Mouse (Mus musculus) midbrain, embryonic 16.5 days (tissue): Measurements from ENCODE around the gene Reps1. TPM values are rescaled to one million over a fixed set of nuclear protein-coding genes. Genes with fewer than 3 reads are reported as not detected.
A peak's percentile ranks its signal among the peaks of the same experiment; 100 is the strongest.
"Not testable (repeated sequence)": the region's sequence is repeated elsewhere in the genome, so short reads cannot be mapped to it uniquely, and the experiment has no call there.

ENCODE experiments used
- ATAC-seq: fragments of 200-750 bp; cut with Nextera tagmentation; 2 replicates; pipeline ENCODE4 v1.8.0; 2017; ENCODE audit warnings: moderate TSS enrichment
- H3K27ac ChIP-seq: fragments of 300-500 bp; sonication (generic); 2 replicates; pipeline ENCODE4 v1.5.1; 2014; ENCODE audit warnings: mild to moderate bottlenecking, low read length, mixed read lengths
- H3K27me3 ChIP-seq: fragments of 300-500 bp; sonication (generic); 2 replicates; pipeline ENCODE4 v1.6.1; 2014; ENCODE audit warnings: low read depth, low read length, mixed read lengths; ENCODE audit not compliant: control insufficient read depth, insufficient read depth
- H3K36me3 ChIP-seq: fragments of 300-500 bp; sonication (generic); 2 replicates; pipeline ENCODE4 v1.6.1; 2014; ENCODE audit warnings: mild to moderate bottlenecking, low read length, moderate library complexity, mixed read lengths; ENCODE audit not compliant: control insufficient read depth, insufficient read depth
- H3K4me1 ChIP-seq: fragments of 300-500 bp; sonication (generic); 2 replicates; pipeline ENCODE4 v1.6.1; 2014; ENCODE audit warnings: mild to moderate bottlenecking, low read length, mixed read lengths; ENCODE audit not compliant: control insufficient read depth, insufficient read depth
- H3K4me2 ChIP-seq: fragments of 300-500 bp; sonication (generic); 2 replicates; pipeline ENCODE4 v1.6.1; 2014; ENCODE audit warnings: mild to moderate bottlenecking, low read length, mixed read lengths
- H3K4me3 ChIP-seq: fragments of 300-500 bp; sonication (generic); 2 replicates; pipeline ENCODE4 v1.5.1; 2014; ENCODE audit warnings: low read depth, mild to moderate bottlenecking, low read length, moderate library complexity, mixed read lengths
- H3K9ac ChIP-seq: fragments of 300-500 bp; sonication (generic); 2 replicates; pipeline ENCODE4 v1.6.1; 2014; ENCODE audit warnings: low read depth, low read length, mixed read lengths
- H3K9me3 ChIP-seq: fragments of 300-500 bp; sonication (generic); replicated peaks from 2 replicates; pipeline ENCODE4 v1.6.1; 2014; ENCODE audit warnings: mild to moderate bottlenecking, low read length, mixed read lengths; ENCODE audit not compliant: control insufficient read depth, poor library complexity, severe bottlenecking
- WGBS: fragments of 180-500 bp; shearing (Covaris S2); extraction: QIAGEN DNeasy Blood & Tissue Kit; methylation state at CpG from one replicate; pipeline ENCODE4 v1.1.7; 2014; 5-methylcytosine and 5-hydroxymethylcytosine counted together
- polyA plus RNA-seq: library from polyadenylated mRNA; unstranded; fragments of >200 nt; fragmentation: Nextera tagmentation; extraction: Ambion mirVana; gene quantifications from 2 replicates; pipeline ENCODE4 v1.2.1, GENCODE M21; 2015

Gene Reps1
- polyA plus RNA-seq, 1 experiment from 2014 or later, result 16.1 TPM

DNA sequence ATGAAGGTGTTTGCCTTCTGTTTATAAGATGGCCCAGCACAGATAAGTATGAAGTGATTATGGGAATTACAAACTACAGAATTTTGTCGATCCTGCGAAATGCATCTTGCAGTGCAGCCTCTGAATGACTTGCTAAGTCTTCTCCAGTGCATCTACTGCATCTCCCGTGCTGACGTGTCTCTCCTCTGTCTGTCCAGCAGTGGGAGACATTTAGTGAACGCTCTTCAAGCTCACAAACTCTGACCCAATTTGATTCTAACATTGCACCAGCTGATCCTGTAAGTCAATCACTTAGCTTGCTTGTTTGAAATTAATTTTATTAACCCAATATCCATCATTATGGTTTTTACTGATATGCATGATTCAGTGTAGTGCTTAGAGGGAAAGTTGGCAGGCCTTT is 51.8 kb downstream of the Reps1 start:
- H3K4me2 ChIP-seq, result no peak overlapping the region
- no peak overlapping the region for H3K27ac ChIP-seq
- ATAC-seq, result no peak
- H3K4me1 ChIP-seq, result no peaks in the 10 kb centered on the region
- no peak overlapping the region for H3K9ac ChIP-seq
- peaks cover 6% of the 10 kb centered on the region; the same call in 1 of the 2 replicates for H3K36me3 ChIP-seq
- WGBS, result 75% methylated on average over 5 of the region's 5 CpGs
- no peaks in the 10 kb centered on the region for H3K27me3 ChIP-seq
- H3K9me3 ChIP-seq, result no peaks in the 10 kb centered on the region
- H3K4me3 ChIP-seq, result no peak overlapping the region

DNA sequence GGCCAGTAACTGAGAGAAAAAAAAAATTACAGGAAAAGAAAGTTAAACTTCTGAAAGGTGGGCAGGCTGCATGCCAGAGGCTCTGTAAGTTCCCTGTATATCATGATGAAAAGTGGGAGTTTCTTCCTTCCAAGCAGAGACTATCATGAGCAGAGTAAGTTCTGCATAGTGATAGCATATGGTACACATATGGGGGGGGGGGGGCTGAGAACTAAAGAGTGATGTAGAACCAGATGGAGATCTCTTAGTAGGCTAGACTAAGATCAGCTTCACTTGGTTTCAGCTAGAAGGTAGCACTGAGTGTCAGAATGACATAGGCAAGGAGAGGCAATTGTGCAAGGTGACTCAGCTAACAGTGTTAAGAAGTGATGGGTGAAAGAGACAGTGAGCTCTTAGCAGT is 55.3 kb downstream of the Reps1 start:
- Histone ChIP-seq H3K27me3 (no peaks in the 10 kb centered on the region), H3K4me1 (no peaks in the 10 kb centered on the region), H3K27ac (no peak overlapping the region), H3K4me3 (no peak overlapping the region), H3K4me2 (no peak overlapping the region), H3K9ac (no peak overlapping the region), H3K36me3 (peaks cover 6% of the 10 kb centered on the region; the same call in 1 of the 2 replicates), H3K9me3 (no peaks in the 10 kb centered on the region)
- ATAC-seq, result no peak

DNA sequence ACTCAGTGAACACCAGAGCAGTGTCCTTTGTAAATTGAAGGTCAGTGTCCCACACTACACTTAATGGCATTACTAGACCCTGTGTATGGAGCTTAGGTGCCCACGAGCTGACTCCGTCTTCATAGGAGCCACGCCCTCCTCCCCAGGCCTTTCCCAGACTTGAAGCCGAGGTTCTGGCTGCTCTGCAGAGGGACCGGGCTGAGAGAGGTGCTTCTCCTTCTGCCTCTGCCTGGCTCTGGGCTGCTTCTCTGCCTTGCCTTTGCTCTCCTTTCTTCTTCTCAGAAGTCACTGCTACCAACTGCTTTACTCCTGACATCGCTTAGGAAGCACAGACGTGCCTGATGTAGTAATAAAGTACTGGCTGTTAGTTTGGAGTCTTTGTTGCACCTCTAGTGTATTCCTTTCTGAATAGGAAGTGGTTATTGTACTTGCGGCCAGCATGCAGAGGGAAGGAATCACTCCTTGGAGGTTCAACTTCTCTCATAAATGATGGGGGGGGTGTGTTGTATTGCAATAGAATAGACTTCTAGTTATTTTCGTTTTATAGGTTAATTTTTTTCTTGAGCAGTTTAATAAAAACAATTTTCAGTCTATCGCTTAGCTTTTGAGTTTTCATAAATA is 57.9 kb downstream of the Reps1 start:
- peaks cover 14% of the 10 kb centered on the region; the same call in 1 of the 2 replicates for H3K36me3 ChIP-seq
- H3K4me3 ChIP-seq, result no peak overlapping the region
- H3K9ac ChIP-seq, result no peak overlapping the region
- no peak overlapping the region for H3K27ac ChIP-seq
- no peak overlapping the region for H3K4me2 ChIP-seq
- H3K4me1 ChIP-seq, result no peaks in the 10 kb centered on the region
- WGBS, result 82% methylated on average over 10 of the region's 10 CpGs
- ATAC-seq, result no peak
- no peaks in the 10 kb centered on the region for H3K9me3 ChIP-seq
- no peaks in the 10 kb centered on the region for H3K27me3 ChIP-seq

- Histone ChIP-seq H3K27ac (no peak overlapping the region), H3K36me3 (peaks cover 45% of the 10 kb centered on the region)
- ATAC-seq, result no peak
Measured at GRCm38 (mm10) chr10:18118336-18118735, 62.7 kb downstream of the Reps1 start.

GRCm38 (mm10) chr10:18130276-18130675 is 74.6 kb downstream of the Reps1 start:
- ATAC-seq, result no peak
- no peak overlapping the region for H3K4me3 ChIP-seq
- H3K4me2 ChIP-seq, result no peak overlapping the region
- WGBS, result 97% methylated on average over 5 of the region's 5 CpGs
- peaks cover 9% of the 10 kb centered on the region for H3K36me3 ChIP-seq
- no peak overlapping the region for H3K27ac ChIP-seq
- H3K4me1 ChIP-seq, result no peaks in the 10 kb centered on the region
- H3K9me3 ChIP-seq, result no peaks in the 10 kb centered on the region
- no peaks in the 10 kb centered on the region for H3K27me3 ChIP-seq
- no peak overlapping the region for H3K9ac ChIP-seq

More at GRCm38 (mm10) chr10:18118336-18118735, 62.7 kb downstream of the Reps1 start:
- Histone ChIP-seq H3K9me3 (no peaks in the 10 kb centered on the region), H3K4me1 (no peaks in the 10 kb centered on the region), H3K9ac (no peak overlapping the region), H3K4me2 (no peak overlapping the region), H3K4me3 (no peak overlapping the region), H3K27me3 (no peaks in the 10 kb centered on the region)
- 94% methylated on average over 8 of the region's 8 CpGs for WGBS

DNA sequence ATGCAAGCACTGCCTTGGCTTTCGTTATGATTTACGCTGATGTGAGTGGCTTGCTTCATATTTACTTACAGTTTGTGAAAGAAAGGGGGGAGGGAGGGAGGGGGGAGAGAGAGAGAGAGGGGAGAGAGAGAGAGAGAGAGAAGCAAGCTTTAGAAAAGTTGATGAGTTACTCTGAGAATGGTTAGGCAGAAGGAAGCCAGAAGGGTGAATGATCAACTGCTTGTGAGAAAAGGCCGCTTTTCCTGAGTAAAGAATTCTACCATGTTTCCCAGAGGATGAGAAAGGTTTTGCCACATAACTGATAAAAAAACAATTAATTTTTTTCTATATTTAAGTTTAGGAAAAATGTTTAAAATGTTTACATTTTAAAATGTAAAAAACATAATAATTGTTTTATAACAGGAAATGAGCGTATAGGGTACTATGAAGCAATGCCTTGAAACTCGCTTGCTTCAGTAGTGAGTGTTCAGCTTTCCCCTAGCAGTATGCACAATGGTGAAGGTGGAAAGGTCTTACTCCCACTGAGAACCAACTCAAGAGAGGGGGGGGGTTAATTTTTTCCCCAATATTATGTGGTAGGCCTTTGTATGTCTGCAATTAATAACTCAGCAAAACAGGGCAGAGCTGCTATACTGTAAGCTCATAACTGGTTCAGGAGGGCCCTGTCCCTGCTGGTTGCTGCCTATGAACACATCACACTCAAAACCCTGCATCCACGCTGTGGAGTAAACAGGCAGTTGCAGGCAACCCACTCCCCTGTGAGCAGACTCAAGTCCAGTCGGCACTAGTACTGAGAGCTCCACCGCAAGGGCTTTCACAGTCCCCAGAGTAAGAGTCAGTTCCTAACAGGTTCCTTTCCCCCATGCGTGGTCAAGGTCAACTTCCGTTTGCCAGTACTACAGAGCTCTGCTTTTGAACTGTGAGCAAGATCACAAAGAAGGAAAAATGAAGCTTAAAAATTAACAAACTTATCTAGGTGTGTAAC is 76.3 kb downstream of the Reps1 start:
- Histone ChIP-seq H3K9me3 (no peaks in the 10 kb centered on the region), H3K36me3 (peaks cover 3% of the 10 kb centered on the region), H3K27me3 (no peaks in the 10 kb centered on the region), H3K4me3 (no peak overlapping the region), H3K9ac (no peak overlapping the region), H3K27ac (no peak overlapping the region), H3K4me1 (no peaks in the 10 kb centered on the region), H3K4me2 (no peak overlapping the region)
- ATAC-seq, result no peak
- 89% methylated on average over 10 of the region's 10 CpGs for WGBS

GRCm38 (mm10) chr10:18138853-18139503 is 83.3 kb downstream of the Reps1 start:
- not testable (repeated sequence) for H3K9me3 ChIP-seq, H3K27me3 ChIP-seq, H3K27ac ChIP-seq, H3K4me1 ChIP-seq, H3K9ac ChIP-seq, H3K4me2 ChIP-seq, H3K36me3 ChIP-seq
- H3K4me3 ChIP-seq, result peak overlapping the region; percentile 15
- ATAC-seq, result peak; percentile 68; the same call in 1 of the 2 replicates
- WGBS, result 61% methylated on average over 13 of the region's 26 CpGs

DNA sequence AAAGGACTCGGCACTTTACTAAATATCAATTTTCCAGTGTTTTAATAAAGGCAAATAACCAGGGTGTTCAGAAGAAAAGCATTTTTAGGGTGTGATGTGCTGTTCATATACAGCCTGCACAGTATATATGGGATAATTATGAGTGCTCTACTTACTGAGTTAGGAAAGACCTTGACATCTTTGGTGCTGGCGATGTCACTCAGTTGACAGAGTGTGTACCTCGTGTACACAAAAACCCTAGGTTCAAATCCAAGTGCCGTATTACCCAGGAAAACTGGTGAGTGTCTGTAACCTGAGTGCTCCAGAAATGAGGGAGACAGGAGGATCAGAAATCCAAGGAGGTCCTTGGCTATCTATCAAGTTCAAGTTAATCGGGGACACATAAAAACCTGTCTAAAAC is 84.0 kb downstream of the Reps1 start:
- H3K36me3 ChIP-seq, result no peaks in the 10 kb centered on the region
- no peak overlapping the region for H3K27ac ChIP-seq
- peak overlapping the region; percentile 15 for H3K4me3 ChIP-seq
- H3K9me3 ChIP-seq, result no peaks in the 10 kb centered on the region
- 82% methylated on average over 5 of the region's 5 CpGs for WGBS
- peak overlapping the region; percentile 42 for H3K4me2 ChIP-seq
- ATAC-seq, result peak; percentile 70; the same call in 1 of the 2 replicates
- no peaks in the 10 kb centered on the region for H3K27me3 ChIP-seq
- no peak overlapping the region for H3K9ac ChIP-seq
- H3K4me1 ChIP-seq, result no peaks in the 10 kb centered on the region
